Mouse (Mus musculus) spleen, postnatal 10 days (tissue): ENCODE measurements at regions not wholly inside any gene's neighbourhood (a gene's known extent, or its start where the extent isn't known, plus 50 kb on each side); places are given as distances from the start of the nearest gene placed in this dataset.
A peak's percentile ranks its signal among the peaks of the same experiment; 100 is the strongest.

Experiments
- DNase-seq, 2 experiments: peaks; one replicate each; pipeline ENCODE4 v3.0.0; 2021 to 2022; ENCODE audit warnings: low spot score in 2 of 2

DNA sequence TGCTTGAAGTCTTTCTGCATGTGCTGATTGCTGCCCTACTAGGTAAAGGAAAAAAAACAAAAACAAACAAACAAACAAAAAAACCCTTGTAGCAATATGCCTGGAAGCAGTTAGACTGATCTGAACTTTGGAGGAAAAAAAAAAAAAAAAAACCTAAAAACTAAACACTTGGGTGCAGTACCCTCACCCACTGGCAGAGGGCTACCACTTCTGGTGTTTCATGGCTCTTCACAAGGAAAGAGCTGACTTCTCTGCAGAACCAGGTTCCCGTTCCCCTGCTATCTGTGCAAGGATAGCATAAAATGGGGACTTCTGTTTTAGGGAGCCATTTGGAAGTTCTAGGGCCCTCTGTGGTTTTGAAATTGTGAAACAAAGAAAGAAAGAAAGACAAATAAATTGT is 52.2 kb upstream of the Otud4 start:
- peak; percentile 8 to 72 for DNase-seq

- DNase-seq = peak in 1 of 2 experiments; percentile 30
Measured at GRCm38 (mm10) chr8:79584966-79585365, 54.5 kb upstream of the Otud4 start.

- DNase-seq = no peak
Measured at GRCm38 (mm10) chr8:79583326-79583725, 56.1 kb upstream of the Otud4 start.

DNA sequence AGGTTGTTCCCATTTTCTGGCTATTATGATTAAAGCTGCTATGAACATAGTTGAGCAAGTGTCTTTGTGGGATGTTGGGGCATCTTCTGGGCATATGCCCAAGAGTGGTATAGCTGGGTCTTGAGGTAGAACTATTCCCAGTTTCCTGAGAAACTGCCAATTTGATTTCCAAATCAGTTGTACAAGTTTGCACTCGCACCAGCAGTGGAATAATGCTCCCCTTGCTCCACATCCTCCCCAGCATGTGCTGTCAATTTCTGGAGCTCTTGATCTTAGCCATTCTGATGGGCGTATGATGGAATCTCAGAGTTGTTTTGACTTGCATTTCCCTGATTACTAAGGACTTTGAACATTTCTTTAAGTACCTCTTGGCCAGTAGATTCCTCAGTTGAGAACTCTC is 57.2 kb upstream of the Otud4 start:
- DNase-seq = no peak

- no peak for DNase-seq
Measured at GRCm38 (mm10) chr8:79576086-79576485, 63.3 kb upstream of the Otud4 start.

DNA sequence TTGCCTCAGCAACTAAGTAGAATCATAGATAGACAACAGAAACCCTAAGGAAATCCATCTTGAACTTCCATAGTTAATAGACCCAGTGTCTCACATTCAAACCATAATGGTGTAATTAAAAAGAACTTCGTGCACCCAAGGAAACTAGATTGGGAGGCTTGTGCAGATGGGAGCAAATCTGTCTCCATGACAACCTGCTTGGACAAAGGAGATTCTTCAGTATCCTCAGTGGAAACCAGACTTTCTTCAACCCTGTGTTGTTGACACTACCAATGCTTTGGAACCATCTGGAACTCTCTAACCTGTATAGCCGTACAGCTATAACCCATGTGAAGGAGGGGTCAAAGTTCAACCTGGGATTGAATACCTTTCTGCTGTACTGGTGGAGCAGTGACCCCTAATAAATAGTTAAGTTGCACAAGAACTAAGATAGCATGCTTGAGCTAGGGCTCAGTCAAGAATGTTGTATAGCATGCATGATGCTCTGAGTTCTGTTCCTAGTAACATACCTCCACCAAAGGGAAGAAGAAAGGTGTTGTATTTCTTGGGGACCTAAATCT is 64.2 kb upstream of the Otud4 start:
- DNase-seq = no peak

- DNase-seq = no peak
Measured at GRCm38 (mm10) chr8:79573491-79573890, 65.9 kb upstream of the Otud4 start.

DNA sequence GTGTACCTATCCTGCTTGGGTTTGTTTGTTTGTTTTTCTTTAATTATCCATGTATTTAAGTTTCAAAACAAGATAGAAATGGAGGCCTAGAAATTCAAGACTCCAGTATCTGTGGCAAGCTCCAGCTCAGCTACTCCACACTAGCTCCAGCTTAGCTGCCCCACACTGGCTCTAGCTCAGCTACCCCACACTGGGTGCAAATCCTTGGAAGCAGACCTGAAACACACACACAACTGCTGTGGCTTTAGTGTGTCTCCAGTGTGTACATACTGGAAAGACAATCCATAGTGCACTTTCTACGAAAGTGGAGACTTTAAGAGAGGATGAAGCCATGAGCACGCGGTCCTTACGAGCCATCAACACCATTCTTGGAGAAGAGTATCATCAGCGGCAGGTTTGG is 66.9 kb upstream of the Otud4 start:
- DNase-seq = no peak

GRCm38 (mm10) chr8:79563101-79563500 is 76.3 kb upstream of the Otud4 start:
- DNase-seq = no peak

DNA sequence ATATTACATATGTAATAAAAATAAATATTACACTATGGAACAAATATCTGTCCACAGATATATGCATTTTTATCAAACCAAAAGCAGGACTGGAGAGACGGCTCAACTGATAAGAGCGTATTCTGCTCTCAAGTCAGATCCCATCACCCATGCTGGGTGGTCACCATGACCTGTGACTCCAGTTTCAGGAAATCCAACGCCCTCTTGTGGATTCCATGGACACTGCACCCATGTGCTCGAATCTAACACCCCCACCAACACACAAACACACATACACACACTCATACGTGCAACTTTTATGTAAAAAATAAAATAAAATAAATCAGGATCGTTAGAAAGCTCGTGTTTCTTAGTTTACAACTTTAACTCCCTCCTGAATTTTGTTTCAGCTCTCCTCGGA is 76.7 kb upstream of the Otud4 start:
- no peak for DNase-seq

- DNase-seq = no peak
Measured at GRCm38 (mm10) chr8:79562071-79562581, 77.3 kb upstream of the Otud4 start.

DNA sequence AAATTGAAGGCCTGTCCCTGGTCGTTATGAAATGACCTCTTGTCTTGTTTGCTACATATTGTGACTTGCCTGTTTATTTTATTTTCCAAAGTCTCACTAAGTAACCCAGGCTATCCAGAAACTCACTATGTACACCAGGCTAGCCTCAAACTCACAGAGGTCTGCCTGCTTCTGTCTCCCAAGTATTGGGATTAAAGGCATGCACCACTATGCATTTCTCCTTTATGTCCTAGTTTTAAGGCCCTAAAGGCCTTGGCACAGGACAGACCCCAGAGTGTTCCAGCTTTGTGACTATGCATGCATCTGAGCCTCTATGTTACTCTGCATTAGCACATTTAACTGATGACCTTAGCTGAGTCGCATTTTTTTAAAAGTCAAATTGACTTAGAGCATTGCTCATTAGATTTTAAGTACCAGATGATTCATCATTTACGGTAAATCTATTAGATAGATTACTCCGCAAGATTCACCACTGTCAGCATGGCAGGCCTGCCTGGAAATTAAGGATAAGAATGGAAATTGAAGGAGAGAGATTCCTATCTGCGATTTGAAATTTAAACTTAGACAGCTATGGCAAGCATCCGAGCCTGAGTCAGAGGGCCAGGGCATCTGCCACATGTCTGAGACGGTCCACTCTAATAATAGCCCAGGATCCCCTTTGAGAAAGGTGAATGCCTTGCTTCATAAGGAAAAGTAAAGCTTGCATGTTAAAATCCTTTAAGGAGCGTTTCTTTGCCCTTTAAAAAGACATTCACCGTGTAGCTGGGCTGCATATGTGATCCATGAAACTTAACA is 78.0 kb upstream of the Otud4 start:
- no peak for DNase-seq

DNA sequence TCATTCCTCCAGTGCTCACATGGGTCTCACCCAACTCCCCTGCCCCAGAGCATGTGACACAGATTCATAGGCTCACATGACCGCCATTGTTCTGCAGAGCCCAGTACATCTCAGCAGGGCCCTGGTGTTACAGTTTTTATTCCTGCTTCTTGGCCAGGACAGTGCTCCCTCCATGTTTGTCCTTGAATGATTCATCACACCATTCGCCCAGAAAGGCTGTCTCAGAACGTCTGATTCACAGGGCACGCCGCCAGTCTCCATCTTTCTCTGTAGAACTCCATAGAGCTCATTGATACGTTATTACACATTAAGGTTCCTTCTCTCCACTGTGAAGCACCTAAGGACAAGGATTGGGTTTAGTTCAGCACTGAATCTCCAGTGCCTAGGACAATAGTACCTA is 79.9 kb upstream of the Otud4 start:
- DNase-seq = no peak

- no peak for DNase-seq
Measured at GRCm38 (mm10) chr8:79554311-79554710, 85.1 kb upstream of the Otud4 start.

DNA sequence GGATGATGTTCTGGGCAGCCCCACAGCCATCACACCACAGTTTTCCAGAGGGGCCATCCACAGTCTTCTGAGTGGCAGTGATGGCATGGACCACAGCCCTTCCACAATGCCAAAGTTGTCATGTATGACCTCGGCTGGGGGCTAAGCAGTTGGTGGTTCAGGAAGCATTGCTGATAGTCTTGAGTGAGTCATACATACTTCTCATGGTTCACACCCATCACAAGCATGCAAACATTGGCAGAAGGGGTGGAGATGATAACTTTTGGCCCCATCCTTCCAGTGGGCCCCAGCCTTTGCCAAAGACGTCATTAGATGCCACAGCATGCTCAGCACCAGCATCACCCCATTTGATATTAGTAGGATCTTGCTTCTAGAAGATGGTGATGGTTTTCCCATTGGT is 89.3 kb upstream of the Otud4 start:
- DNase-seq = no peak

DNA sequence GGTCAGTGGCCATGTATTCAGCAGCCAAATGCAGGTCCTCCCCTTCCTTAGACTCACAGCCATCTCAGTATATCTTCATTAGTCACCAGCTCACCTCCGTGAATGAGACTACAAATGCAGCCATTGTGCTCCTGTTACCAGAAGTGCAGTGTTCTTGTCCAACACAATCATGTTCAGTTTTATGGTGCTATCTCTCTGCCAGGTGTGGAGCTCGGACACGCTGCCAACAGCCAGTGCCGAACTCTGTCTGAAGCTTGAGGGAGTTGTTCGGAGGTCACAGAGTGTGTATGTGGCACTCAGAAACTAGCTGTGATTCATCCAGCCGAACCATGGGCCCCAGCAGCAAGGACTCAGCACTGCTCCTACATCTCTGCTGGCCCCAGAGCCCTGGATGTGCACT is 91.3 kb upstream of the Otud4 start:
- no peak for DNase-seq

DNA sequence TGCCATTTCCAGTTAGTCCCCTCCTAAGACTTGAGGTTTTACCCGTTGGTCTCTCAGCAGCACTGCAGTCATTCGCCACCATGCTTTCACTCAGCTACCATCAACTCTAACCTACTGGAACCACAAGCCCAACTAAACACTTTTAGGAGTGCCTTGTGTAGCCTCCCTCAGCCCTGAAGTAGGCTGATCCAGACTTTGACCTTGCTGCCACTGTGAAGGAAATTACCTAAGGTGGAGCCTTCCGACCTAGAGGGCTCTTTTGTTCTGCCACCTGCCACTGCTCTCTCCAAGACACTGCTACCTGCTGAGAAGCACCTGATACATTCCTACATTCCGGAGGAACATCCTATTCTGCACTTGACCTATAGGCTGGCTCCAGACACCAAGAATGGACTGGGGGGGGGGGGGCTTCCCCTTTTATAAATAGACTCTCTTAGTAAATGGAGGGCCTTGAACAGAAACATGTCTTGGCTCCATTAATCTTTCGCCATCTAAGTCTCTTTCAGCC is 93.5 kb upstream of the Otud4 start:
- DNase-seq = no peak

GRCm38 (mm10) chr8:79542461-79542860 is 97.0 kb upstream of the Otud4 start:
- no peak for DNase-seq

- DNase-seq = no peak
Measured at GRCm38 (mm10) chr8:79540053-79540452, 99.4 kb upstream of the Otud4 start.

- DNase-seq = no peak
Measured at GRCm38 (mm10) chr8:79534271-79534889, 105.0 kb upstream of the Otud4 start.

DNA sequence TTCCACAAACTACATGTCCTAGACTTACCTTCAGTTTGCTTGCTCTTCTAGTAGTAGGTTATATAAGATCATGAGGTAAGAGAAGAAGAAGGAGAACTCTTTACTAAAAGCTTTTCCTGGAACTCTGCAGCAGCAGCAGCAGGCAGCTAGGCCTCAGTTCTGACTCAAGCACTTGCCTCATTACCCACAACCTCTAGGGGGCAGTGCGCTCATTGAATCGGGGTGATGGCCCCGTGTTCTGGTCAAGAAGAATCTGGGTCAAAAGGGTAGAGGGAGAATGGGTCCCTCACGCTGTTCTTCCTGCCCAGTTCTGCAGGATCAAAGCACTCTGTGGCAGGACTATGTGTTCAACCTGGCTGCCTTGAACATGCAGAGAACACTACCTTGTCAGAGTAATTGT is 109.9 kb upstream of the Otud4 start:
- peak in 1 of 2 experiments; percentile 19 for DNase-seq

DNA sequence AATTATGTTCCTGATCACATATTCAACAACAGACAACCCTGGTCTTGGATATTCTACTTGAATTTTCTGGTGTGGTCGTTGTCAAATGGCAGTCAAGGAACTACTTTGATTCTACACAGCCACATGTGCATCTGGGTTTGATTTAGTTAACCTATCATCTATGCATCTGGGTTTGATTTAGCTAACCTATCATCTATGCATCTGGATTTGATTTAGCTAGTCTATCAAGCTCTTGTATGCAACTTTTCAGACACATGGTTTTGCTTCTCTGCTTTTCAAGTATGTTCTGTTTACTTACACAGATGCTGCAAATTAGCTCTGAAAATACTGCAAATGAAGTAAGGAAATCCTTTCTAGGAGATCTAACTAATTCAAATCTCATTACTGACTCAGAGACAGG is 117.4 kb upstream of the Otud4 start:
- no peak for DNase-seq

DNA sequence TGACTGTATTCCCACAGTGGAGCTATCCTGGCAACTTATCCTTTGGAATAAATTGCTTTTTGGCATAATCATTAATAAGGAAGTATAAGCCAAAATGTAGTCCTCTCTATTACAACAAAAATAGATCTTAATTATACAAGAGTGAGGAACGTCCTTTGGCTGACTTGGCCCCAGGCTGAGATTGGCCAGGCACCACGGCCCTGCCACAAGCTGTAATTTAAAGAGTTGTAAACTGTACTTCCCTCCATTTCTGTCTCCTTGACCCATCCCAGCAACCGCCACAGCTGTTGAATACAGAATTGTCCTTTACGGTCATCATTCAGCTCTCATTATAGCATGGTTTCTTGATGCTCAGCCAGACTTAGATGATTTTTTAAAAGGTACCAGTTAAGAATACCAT is 119.6 kb upstream of the Smad1 start:
- no peak for DNase-seq
